Mouse (Mus musculus): ENCODE results near the gene Lrp6. TPM values are rescaled to one million over a fixed set of nuclear protein-coding genes. Genes with fewer than 3 reads are reported as not detected.

Gene Lrp6
- polyA plus RNA-seq, 2 experiments, result 6.2 to 6.9 TPM

DNA sequence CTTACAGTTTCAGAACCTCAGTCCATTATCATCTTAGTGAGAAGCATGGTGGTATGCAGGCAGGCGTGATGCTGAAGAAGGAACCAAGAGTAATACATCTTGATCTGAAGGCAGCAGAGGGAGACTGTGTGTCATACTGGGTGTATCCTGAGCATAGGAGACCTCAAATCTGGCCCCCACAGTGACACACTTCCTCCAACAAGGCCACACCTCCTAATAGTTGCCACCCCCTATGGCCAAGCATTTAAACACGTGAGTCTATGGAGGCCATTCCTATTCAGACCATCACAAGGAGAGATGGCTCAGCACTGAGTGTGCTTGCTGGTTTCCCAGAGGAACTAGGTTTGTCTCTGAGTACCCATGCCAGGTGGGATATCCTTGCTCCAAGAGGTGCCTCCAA lies 24.8 kb upstream of the Lrp6 start:
- Histone ChIP-seq H3K4me2 (ENCODE audit: low read depth) (no peak overlapping the region), H3K27me3 (ENCODE audit: control insufficient read depth, insufficient read depth, low read length) (no peaks in the 10 kb centered on the region), H3K27ac (no peak overlapping the region), H3K36me3 (replicated peaks; ENCODE audit: control insufficient read depth, insufficient read depth, low read depth) (no peaks in the 10 kb centered on the region), H3K4me3 (ENCODE audit: insufficient read depth in 1 of 2, low read depth in 2 of 2, low read length in 2 of 2) (no peak overlapping the region), H3K9ac (replicated peaks) (no peak overlapping the region), H3K9me3 (ENCODE audit: control insufficient read depth, low read length) (no peaks in the 10 kb centered on the region), H3K4me1 (replicated peaks; ENCODE audit: control insufficient read depth in 2 of 2, insufficient read depth in 2 of 2, low read length in 1 of 2) (no peaks in the 10 kb centered on the region)
- WGBS (ENCODE audit: insufficient replicate concordance), result 56% methylated on average over 2 of the region's 2 CpGs
- TF ChIP-seq CTCF (IDR thresholded peaks at IDR 0.05; ENCODE audit: low read depth) (no peak), EP300 (IDR thresholded peaks at IDR 0.05; ENCODE audit: low read depth) (no peak)
- ATAC-seq (ENCODE audit: insufficient read depth), result no peak
- no peak for DNase-seq (ENCODE audit: low read depth in 3 of 3, low spot score in 3 of 3)

DNA sequence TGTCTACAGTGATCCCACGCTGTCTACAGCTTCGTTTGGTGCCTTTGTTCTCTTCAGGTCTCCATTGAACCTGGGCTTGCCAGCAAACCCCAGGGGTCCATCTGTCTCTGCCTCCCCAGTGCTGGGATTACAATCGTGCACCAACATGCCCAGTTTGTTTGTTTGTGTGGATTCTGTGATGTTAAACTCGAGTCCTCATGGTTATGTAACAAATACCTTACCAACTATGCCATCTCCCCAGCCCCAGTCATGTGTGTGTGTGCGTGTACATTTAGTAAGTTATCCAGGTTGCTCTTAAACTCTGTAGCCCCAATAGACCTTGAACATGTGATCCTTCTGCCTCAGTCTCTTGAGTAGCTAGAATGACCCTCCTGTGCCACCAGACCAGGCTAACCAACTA lies 19.5 kb upstream of the Lrp6 start:
- Histone ChIP-seq H3K27ac (no peak overlapping the region), H3K27me3 (ENCODE audit: control insufficient read depth, insufficient read depth, low read length) (no peaks in the 10 kb centered on the region), H3K4me2 (ENCODE audit: low read depth) (no peak overlapping the region), H3K9me3 (ENCODE audit: control insufficient read depth, low read length) (no peaks in the 10 kb centered on the region), H3K9ac (replicated peaks) (no peak overlapping the region), H3K36me3 (replicated peaks; ENCODE audit: control insufficient read depth, insufficient read depth, low read depth) (no peaks in the 10 kb centered on the region), H3K4me1 (replicated peaks; ENCODE audit: control insufficient read depth in 2 of 2, insufficient read depth in 2 of 2, low read length in 1 of 2) (no peaks in the 10 kb centered on the region), H3K4me3 (ENCODE audit: insufficient read depth in 1 of 2, low read depth in 2 of 2, low read length in 2 of 2) (no peak overlapping the region)
- ATAC-seq (ENCODE audit: insufficient read depth), result no peak
- 55% methylated on average over 5 of the region's 5 CpGs for WGBS (ENCODE audit: insufficient replicate concordance)
- DNase-seq (ENCODE audit: low read depth in 3 of 3, low spot score in 3 of 3), result no peak
- TF ChIP-seq CTCF (IDR thresholded peaks at IDR 0.05; ENCODE audit: low read depth), result no peak
- no peak for TF ChIP-seq EP300 (IDR thresholded peaks at IDR 0.05; ENCODE audit: low read depth)

DNA sequence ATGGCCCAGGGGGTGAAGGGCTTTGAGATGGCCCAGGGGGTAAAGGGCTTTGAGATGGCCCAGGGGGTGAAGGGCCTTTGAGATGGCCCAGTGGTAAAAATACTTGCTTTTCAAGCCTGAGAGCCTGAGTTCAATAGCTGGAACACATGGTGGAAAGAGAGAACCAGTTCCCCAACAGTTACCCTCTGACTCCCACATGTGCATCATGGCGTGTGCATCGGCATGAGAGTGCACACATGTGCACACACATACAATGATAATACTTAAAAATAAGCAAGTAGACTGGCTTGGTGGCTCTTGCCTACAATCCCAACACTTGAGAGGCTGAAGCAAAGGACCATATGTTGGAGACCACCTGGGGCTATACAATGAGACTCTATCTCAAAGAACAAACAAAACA lies 17.9 kb upstream of the Lrp6 start:
- WGBS (ENCODE audit: insufficient replicate concordance), result 89% methylated on average over 2 of the region's 2 CpGs
- Histone ChIP-seq H3K4me3 (ENCODE audit: insufficient read depth in 1 of 2, low read depth in 2 of 2, low read length in 2 of 2) (no peak overlapping the region), H3K4me2 (ENCODE audit: low read depth) (no peak overlapping the region), H3K9ac (replicated peaks) (no peak overlapping the region), H3K27ac (no peak overlapping the region), H3K9me3 (ENCODE audit: control insufficient read depth, low read length) (no peaks in the 10 kb centered on the region), H3K4me1 (replicated peaks; ENCODE audit: control insufficient read depth in 2 of 2, insufficient read depth in 2 of 2, low read length in 1 of 2) (no peaks in the 10 kb centered on the region), H3K27me3 (ENCODE audit: control insufficient read depth, insufficient read depth, low read length) (no peaks in the 10 kb centered on the region), H3K36me3 (replicated peaks; ENCODE audit: control insufficient read depth, insufficient read depth, low read depth) (no peaks in the 10 kb centered on the region)
- ATAC-seq (ENCODE audit: insufficient read depth) (no peak), DNase-seq (ENCODE audit: low read depth in 3 of 3, low spot score in 3 of 3) (no peak)
- TF ChIP-seq EP300 (IDR thresholded peaks at IDR 0.05; ENCODE audit: low read depth) (no peak), CTCF (IDR thresholded peaks at IDR 0.05; ENCODE audit: low read depth) (no peak)

DNA sequence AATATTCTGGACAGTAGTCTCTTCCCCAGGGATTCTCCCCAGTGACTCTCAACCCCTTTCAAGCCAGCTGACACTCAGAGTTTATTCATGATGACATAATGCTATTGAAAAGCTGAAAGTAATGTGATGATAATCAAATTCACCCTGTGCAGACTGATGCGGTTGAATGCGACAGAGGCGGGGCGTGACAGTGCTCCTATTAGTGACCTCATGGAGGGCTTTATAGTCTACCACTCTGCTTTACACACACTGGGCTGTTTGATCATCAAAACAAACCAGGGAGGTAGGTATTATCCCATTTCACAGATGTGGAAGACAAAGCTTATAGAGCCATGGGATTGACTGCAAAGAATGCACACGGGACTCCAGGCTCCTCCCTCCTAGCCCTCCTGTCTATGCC lies 15.3 kb upstream of the Lrp6 start:
- Histone ChIP-seq H3K4me1 (replicated peaks; ENCODE audit: control insufficient read depth in 2 of 2, insufficient read depth in 2 of 2, low read length in 1 of 2) (no peaks in the 10 kb centered on the region), H3K9me3 (ENCODE audit: control insufficient read depth, low read length) (no peaks in the 10 kb centered on the region), H3K27me3 (ENCODE audit: control insufficient read depth, insufficient read depth, low read length) (no peaks in the 10 kb centered on the region), H3K27ac (no peak overlapping the region), H3K36me3 (replicated peaks; ENCODE audit: control insufficient read depth, insufficient read depth, low read depth) (no peaks in the 10 kb centered on the region), H3K4me2 (ENCODE audit: low read depth) (no peak overlapping the region), H3K9ac (replicated peaks) (no peak overlapping the region), H3K4me3 (ENCODE audit: insufficient read depth in 1 of 2, low read depth in 2 of 2, low read length in 2 of 2) (no peak overlapping the region)
- ATAC-seq (ENCODE audit: insufficient read depth), result no peak
- TF ChIP-seq CTCF (IDR thresholded peaks at IDR 0.05; ENCODE audit: low read depth) (no peak), EP300 (IDR thresholded peaks at IDR 0.05; ENCODE audit: low read depth) (no peak)
- DNase-seq (ENCODE audit: low read depth in 3 of 3, low spot score in 3 of 3), result no peak
- WGBS (ENCODE audit: insufficient replicate concordance), result 75% methylated on average over 5 of the region's 5 CpGs

DNA sequence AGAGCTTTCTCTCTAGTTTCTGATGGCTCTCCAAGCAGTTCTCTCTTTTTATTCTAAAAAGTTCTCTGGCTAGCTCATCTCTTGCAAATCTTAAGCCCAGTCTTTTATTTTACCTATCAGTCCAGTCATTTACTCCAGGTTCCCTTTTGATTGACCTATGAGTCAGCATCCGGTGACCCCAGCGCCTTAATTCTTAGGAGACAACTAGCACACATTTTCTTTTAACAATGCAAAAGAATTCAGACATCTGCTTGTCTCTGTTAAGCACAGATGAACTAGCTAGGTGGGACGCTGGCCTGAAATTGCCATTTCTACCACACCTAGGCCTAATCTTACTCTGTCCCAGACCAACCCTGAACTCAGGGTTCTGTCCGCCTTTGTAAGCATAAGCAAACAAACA lies 12.7 kb upstream of the Lrp6 start:
- WGBS (ENCODE audit: insufficient replicate concordance), result 68% methylated on average over 4 of the region's 4 CpGs
- no peaks in the 10 kb centered on the region for H3K36me3 ChIP-seq (replicated peaks; ENCODE audit: control insufficient read depth, insufficient read depth, low read depth)
- H3K4me3 ChIP-seq (ENCODE audit: insufficient read depth in 1 of 2, low read depth in 2 of 2, low read length in 2 of 2), result no peak overlapping the region

More for the DNA sequence above, 12.7 kb upstream of the Lrp6 start:
- no peak for ATAC-seq (ENCODE audit: insufficient read depth)
- no peak overlapping the region for H3K4me2 ChIP-seq (ENCODE audit: low read depth)
- no peak overlapping the region for H3K9ac ChIP-seq (replicated peaks)
- H3K4me1 ChIP-seq (replicated peaks; ENCODE audit: control insufficient read depth in 2 of 2, insufficient read depth in 2 of 2, low read length in 1 of 2), result no peaks in the 10 kb centered on the region
- H3K27ac ChIP-seq, result no peak overlapping the region
- TF ChIP-seq EP300 (IDR thresholded peaks at IDR 0.05; ENCODE audit: low read depth), result no peak
- TF ChIP-seq CTCF (IDR thresholded peaks at IDR 0.05; ENCODE audit: low read depth), result no peak
- H3K9me3 ChIP-seq (ENCODE audit: control insufficient read depth, low read length), result no peaks in the 10 kb centered on the region
- no peak for DNase-seq (ENCODE audit: low read depth in 3 of 3, low spot score in 3 of 3)
- no peaks in the 10 kb centered on the region for H3K27me3 ChIP-seq (ENCODE audit: control insufficient read depth, insufficient read depth, low read length)
